Mouse (Mus musculus) mouse trophoblast stem cell (cell line): ENCODE measurements around the gene Inpp5b.

Experiments used
- in situ Hi-C, 2 experiments: fragments of 300-500 bp; cut with MseI, MboI; formaldehyde crosslinking; loops; 2 replicates in 1 of 2; 3 replicates in 1 of 2; pipeline ENCODE4 v1.15.1; 2025

Gene Inpp5b

GRCm38 (mm10) chr4:124811347-124811975 is 69.8 kb downstream of the Inpp5b start:
- in situ Hi-C loops: no loop called here

- in situ Hi-C loops: no loop called here
Observed at GRCm38 (mm10) chr4:124815901-124816300, 74.3 kb downstream of the Inpp5b start.

- in situ Hi-C loops: no loop called here
Observed at GRCm38 (mm10) chr4:124817803-124818202, 76.2 kb downstream of the Inpp5b start.

GRCm38 (mm10) chr4:124818832-124819231 is 77.2 kb downstream of the Inpp5b start:
- in situ Hi-C loops: no loop called here

- in situ Hi-C loops: no loop called here
Observed at GRCm38 (mm10) chr4:124824967-124825366, 83.3 kb downstream of the Inpp5b start.

GRCm38 (mm10) chr4:124825371-124825965 is 83.8 kb downstream of the Inpp5b start:
- in situ Hi-C loops: no loop called here

- in situ Hi-C loops: no loop called here
Observed at GRCm38 (mm10) chr4:124829671-124830070, 88.0 kb downstream of the Inpp5b start.

GRCm38 (mm10) chr4:124832796-124833195 is 91.1 kb downstream of the Inpp5b start:
- in situ Hi-C loops: no loop called here

GRCm38 (mm10) chr4:124838035-124838700 is 96.5 kb downstream of the Inpp5b start:
- in situ Hi-C loops: no loop called here

- in situ Hi-C loops: no loop called here
Observed at GRCm38 (mm10) chr4:124840998-124841397, 99.3 kb downstream of the Inpp5b start.

- in situ Hi-C loops: no loop called here
Observed at GRCm38 (mm10) chr4:124843493-124843892, 101.8 kb downstream of the Inpp5b start.

GRCm38 (mm10) chr4:124847573-124847972 is 105.9 kb downstream of the Inpp5b start:
- in situ Hi-C loops: no loop called here

GRCm38 (mm10) chr4:124849631-124850260 is 108.1 kb downstream of the Inpp5b start:
- in situ Hi-C loops: no loop called here

GRCm38 (mm10) chr4:124850261-124850913 is 108.7 kb downstream of the Inpp5b start, which contains the start of gene Yrdc:
Gene Yrdc (plus strand): TSS chr4:124850679.
- in situ Hi-C loops: no loop called here
